Mouse (Mus musculus): ENCODE measurements around the gene Iqgap3.

DNA sequence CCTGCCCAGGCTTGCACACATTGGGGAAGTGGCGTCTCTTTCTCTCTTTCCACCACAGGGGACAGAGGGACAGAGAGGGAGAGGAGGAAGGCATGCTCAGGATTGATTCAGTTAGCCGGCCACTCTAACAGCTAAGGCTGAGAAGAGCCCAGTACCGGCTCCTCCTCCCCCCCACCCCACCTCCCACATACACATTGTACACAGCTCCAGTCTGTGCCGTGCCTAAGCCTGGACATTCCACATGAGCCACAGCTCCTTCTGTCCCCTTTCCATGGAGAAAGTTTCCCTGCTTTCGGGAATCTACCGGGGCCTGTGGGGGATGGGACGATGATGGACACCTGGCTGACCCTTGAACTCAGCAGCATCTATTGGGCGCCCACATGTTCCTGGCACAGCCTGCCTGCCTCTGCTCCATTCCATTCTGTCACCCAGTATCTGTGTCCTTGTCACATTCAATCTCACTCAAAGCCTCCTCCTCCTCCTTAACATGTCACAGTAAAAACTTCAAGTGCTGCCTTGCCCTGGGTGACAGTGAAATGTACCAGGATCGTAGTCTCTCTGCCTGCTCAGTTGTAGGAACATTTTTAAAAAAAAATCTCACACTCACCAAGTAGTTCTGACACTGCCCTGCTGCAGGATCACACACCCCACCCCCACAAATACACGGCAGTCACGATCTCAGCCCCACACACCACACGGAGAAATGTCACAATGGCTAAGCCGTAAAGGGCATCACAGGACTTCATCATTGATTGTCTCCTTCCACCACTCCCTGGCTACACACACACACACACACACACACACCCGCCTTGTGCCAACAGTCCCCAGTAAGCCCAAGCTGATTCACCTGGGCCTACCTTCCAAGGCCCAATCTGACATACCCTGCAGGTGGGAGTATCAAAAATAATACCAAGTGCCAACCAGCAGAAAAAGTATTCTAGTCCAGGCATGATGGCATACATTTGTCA lies 39.7 kb downstream of the Iqgap3 start:
- TF ChIP-seq GATA1 (IDR thresholded peaks at IDR 0.05; ENCODE audit: borderline replicate concordance, low read length), result no peak
- TF ChIP-seq FLI1 (IDR thresholded peaks at IDR 0.05; ENCODE audit: low read length), result no peak
